Mouse (Mus musculus) stomach, embryonic 14.5 days (tissue): Measurements from ENCODE around the gene Arhgef39. TPM values are rescaled to one million over a fixed set of nuclear protein-coding genes. Genes with fewer than 3 reads are reported as not detected.

Experiments
- ATAC-seq: fragments of 200-750 bp; cut with Nextera tagmentation; 2 replicates; pipeline ENCODE4 v1.8.0; 2017; ENCODE audit warnings: low read depth, moderate TSS enrichment; ENCODE audit not compliant: insufficient number of reproducible peaks, insufficient read depth, low FRiP score
- H3K27ac ChIP-seq: fragments of 300-500 bp; sonication (generic); 2 replicates; pipeline ENCODE4 v1.5.1; 2014; ENCODE audit warnings: mild to moderate bottlenecking, low read length, moderate library complexity, mixed read lengths
- H3K27me3 ChIP-seq: fragments of 300-500 bp; sonication (generic); 2 replicates; pipeline ENCODE4 v1.6.1; 2014; ENCODE audit warnings: low read length, control low read depth, mixed read lengths; ENCODE audit not compliant: control insufficient read depth, insufficient read depth
- H3K36me3 ChIP-seq: fragments of 300-500 bp; sonication (generic); 2 replicates; pipeline ENCODE4 v1.6.1; 2014; ENCODE audit warnings: mild to moderate bottlenecking, control low read depth, low read length, moderate library complexity, mixed read lengths; ENCODE audit not compliant: control insufficient read depth, insufficient read depth
- H3K4me1 ChIP-seq: fragments of 300-500 bp; sonication (generic); 2 replicates; pipeline ENCODE4 v1.6.1; 2014; ENCODE audit warnings: low read length, control low read depth, mixed read lengths; ENCODE audit not compliant: control insufficient read depth, insufficient read depth
- H3K4me2 ChIP-seq: fragments of 300-500 bp; sonication (generic); replicated peaks from 2 replicates; pipeline ENCODE4 v1.6.1; 2014; ENCODE audit warnings: low read depth, low read length, control low read depth
- H3K4me3 ChIP-seq: fragments of 300-500 bp; sonication (generic); 2 replicates; pipeline ENCODE4 v1.5.1; 2014; ENCODE audit warnings: low read depth, low read length, control low read depth
- H3K9ac ChIP-seq: fragments of 300-500 bp; sonication (generic); replicated peaks from 2 replicates; pipeline ENCODE4 v1.6.1; 2014; ENCODE audit warnings: low read depth, mild to moderate bottlenecking, control low read depth, low read length, moderate library complexity, mixed read lengths
- H3K9me3 ChIP-seq: fragments of 300-500 bp; sonication (generic); 2 replicates; pipeline ENCODE4 v1.6.1; 2016; ENCODE audit warnings: low read depth, low read length, control low read depth; ENCODE audit not compliant: control insufficient read depth
- whole genome bisulfite sequencing: fragments of 180-500 bp; shearing (Covaris S2); extraction: QIAGEN DNeasy Blood & Tissue Kit; methylation state at CpG from one replicate; pipeline ENCODE4 v1.1.7; 2014; 5-methylcytosine and 5-hydroxymethylcytosine counted together
- polyA plus RNA-seq: library from polyadenylated mRNA; unstranded; fragments of >200 nt; fragmentation: Nextera tagmentation; extraction: Ambion mirVana; gene quantifications from 2 replicates; pipeline ENCODE4 v1.2.1, GENCODE M21; 2014

The Arhgef39 gene
- polyA plus RNA-seq, 1 experiment from 2014 or later, result 46.8 TPM

DNA sequence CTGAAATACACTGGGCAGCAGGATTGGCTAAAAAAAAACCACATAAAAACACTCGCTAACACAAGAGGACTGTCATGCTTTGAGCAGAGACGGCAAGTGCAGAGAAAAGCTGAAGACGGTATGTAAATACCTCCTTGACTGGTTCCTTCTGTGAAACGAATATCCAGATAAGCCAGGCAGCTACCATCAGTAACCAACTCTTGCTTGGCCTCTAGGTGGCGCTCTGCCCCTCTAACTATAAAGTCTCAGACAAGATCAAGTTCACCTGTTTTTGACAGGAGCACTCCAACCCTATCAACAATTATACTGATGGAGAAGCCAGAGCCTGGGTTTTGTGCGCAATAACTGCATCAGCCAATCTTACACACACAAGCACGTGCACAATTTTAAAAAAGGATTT is 31.1 kb upstream of the Arhgef39 start:
- Histone ChIP-seq H3K27ac (peak overlapping the region; percentile 33; the same call in 1 of the 2 replicates), H3K27me3 (no peaks in the 10 kb centered on the region), H3K4me2 (no peak overlapping the region), H3K9me3 (no peaks in the 10 kb centered on the region), H3K36me3 (peaks cover 45% of the 10 kb centered on the region), H3K9ac (no peak overlapping the region), H3K4me1 (0 out of 2 replicates have a peak, but pooled peaks cover 4% of the 10 kb centered on the region), H3K4me3 (no peak overlapping the region)
- WGBS, result 14% methylated on average over 7 of the region's 7 CpGs
- ATAC-seq, result no peak

GRCm38 (mm10) chr4:43530081-43530501 is 30.6 kb upstream of the Arhgef39 start:
- no peak for ATAC-seq
- no peaks in the 10 kb centered on the region for H3K27me3 ChIP-seq
- no peak overlapping the region for H3K9ac ChIP-seq
- H3K4me3 ChIP-seq, result no peak overlapping the region
- 52% methylated on average over 8 of the region's 8 CpGs for WGBS
- H3K9me3 ChIP-seq, result no peaks in the 10 kb centered on the region
- 0 out of 2 replicates have a peak, but pooled peaks cover 4% of the 10 kb centered on the region for H3K4me1 ChIP-seq
- H3K4me2 ChIP-seq, result no peak overlapping the region
- H3K27ac ChIP-seq, result peak overlapping the region; percentile 33
- H3K36me3 ChIP-seq, result peaks cover 40% of the 10 kb centered on the region

- no peaks in the 10 kb centered on the region for H3K27me3 ChIP-seq
- H3K4me3 ChIP-seq, result no peak overlapping the region
- H3K4me2 ChIP-seq, result no peak overlapping the region
- no peak overlapping the region for H3K9ac ChIP-seq
- no peak for ATAC-seq
- H3K4me1 ChIP-seq, result peaks cover 8% of the 10 kb centered on the region; the same call in 1 of the 2 replicates
- H3K36me3 ChIP-seq, result peaks cover 25% of the 10 kb centered on the region
- H3K9me3 ChIP-seq, result no peaks in the 10 kb centered on the region
- H3K27ac ChIP-seq, result no peak overlapping the region
- 78% methylated on average over 9 of the region's 9 CpGs for WGBS
These were observed 29.0 kb upstream of the Arhgef39 start for GRCm38 (mm10) chr4:43528487-43528886.

DNA sequence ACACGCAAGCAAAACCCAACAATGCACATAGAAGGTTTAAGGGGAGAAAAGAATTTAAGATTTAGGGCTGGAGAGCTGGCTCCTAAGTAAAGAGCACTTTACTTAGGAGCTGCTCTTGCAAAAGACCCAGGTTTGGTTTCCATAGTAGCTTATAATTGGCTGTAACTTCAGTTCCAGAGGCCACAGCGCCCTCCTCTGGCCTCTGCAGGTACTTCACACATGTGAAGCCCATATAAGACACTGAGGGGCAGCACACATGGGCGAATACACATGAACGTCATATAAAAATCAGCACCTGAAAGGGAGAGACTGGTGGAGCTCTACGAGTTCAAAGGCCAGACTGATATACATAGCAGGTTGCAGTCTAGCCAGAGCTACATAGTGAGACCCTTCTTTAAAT is 28.4 kb upstream of the Arhgef39 start:
- Histone ChIP-seq H3K9me3 (no peaks in the 10 kb centered on the region), H3K27ac (no peak overlapping the region), H3K36me3 (peaks cover 19% of the 10 kb centered on the region), H3K9ac (no peak overlapping the region), H3K27me3 (no peaks in the 10 kb centered on the region), H3K4me2 (no peak overlapping the region), H3K4me3 (no peak overlapping the region), H3K4me1 (peaks cover 8% of the 10 kb centered on the region; the same call in 1 of the 2 replicates)
- whole genome bisulfite sequencing, result 71% methylated on average over 5 of the region's 5 CpGs
- ATAC-seq, result no peak

- Histone ChIP-seq H3K27me3 (no peaks in the 10 kb centered on the region), H3K4me2 (peak overlapping the region; percentile 68), H3K9me3 (no peaks in the 10 kb centered on the region), H3K4me1 (peaks cover 19% of the 10 kb centered on the region; the same call in 1 of the 2 replicates), H3K4me3 (peak overlapping the region; percentile 49), H3K9ac (0 out of 2 replicates have a peak overlapping the region, but pooled peaks have one; percentile 1), H3K27ac (peak overlapping the region; percentile 16; the same call in 1 of the 2 replicates), H3K36me3 (peaks cover 25% of the 10 kb centered on the region)
- WGBS, result 9% methylated on average over 6 of the region's 6 CpGs
- no peak for ATAC-seq
These were observed 20.5 kb upstream of the Arhgef39 start for GRCm38 (mm10) chr4:43519956-43520355.

DNA sequence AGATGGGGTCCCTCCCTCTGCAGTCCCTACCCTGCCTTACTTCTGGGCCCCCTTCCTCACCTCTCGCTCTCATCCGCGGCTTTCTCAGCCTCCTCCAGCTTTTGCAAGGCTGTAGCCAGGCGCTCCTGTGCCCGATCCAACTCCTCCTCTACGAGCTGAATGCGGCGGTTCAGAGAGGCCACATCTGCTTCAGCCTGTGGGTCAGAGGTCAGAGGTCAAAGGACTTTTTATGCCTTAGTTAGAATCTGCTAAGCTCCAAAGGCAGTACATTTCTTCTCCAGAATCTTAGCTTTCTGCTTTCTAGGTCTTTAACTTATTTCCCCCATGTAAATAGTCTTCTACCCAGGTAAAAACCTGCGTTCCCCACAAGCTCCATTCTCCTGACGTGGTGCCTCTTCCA is 20.1 kb upstream of the Arhgef39 start:
- WGBS, result 31% methylated on average over 10 of the region's 10 CpGs
- Histone ChIP-seq H3K9me3 (no peaks in the 10 kb centered on the region), H3K9ac (0 out of 2 replicates have a peak overlapping the region, but pooled peaks have one; percentile 1), H3K36me3 (peaks cover 25% of the 10 kb centered on the region), H3K4me2 (peak overlapping the region; percentile 68), H3K4me3 (peak overlapping the region; percentile 49), H3K4me1 (peaks cover 19% of the 10 kb centered on the region; the same call in 1 of the 2 replicates), H3K27ac (no peak overlapping the region), H3K27me3 (no peaks in the 10 kb centered on the region)
- no peak for ATAC-seq

DNA sequence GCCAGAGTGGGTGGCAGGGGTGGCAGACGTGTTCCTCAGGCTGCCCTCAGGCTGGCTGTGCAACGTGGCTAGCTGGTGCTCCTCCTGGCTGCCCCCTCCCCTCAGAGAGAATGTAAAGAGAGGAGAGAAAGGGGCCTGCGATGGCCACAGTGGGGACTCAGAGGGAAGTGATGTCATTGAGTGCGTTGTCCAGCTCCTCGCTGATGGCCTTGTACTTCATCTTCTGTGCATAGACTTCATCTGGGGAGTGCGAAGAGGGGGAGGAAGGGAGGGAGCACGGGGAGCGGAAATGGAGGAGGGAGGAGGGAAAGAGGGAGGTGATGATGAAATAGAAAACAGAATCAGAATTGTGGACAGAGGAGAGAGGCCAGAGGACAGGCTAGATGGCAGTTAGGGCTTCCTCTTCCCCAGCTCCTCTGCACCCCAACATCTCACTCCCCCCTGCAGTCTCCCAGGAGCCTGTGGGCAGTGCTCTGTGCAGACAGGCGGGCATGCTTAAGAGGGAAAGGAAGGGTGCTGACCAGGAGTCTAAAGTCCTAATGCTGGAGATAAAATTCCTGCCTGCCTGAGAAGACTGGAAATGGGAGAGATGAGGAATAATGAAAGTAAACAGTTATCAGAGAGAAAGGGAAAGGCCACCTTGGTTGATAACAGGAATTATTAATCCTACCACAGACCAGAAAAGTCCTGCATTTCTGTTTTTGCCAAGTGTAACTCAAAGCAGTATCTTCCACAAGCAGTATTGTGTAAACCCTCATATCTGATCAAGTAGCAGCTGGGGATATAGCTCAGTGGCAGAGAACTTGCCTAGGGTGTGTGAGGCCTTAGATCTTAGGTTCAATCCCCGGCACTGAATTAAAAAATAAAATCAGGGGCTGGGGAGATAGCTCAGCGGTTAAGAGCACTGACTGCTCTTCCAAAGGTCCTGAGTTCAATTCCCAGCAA is 16.5 kb upstream of the Arhgef39 start:
- H3K27me3 ChIP-seq, result no peaks in the 10 kb centered on the region
- no peak overlapping the region for H3K9ac ChIP-seq
- H3K27ac ChIP-seq, result no peak overlapping the region
- no peak for ATAC-seq
- H3K9me3 ChIP-seq, result no peaks in the 10 kb centered on the region
- WGBS, result 67% methylated on average over 11 of the region's 11 CpGs
- no peak overlapping the region for H3K4me2 ChIP-seq
- H3K36me3 ChIP-seq, result peaks cover 25% of the 10 kb centered on the region
- H3K4me3 ChIP-seq, result no peak overlapping the region
- H3K4me1 ChIP-seq, result peaks cover 4% of the 10 kb centered on the region; the same call in 1 of the 2 replicates

DNA sequence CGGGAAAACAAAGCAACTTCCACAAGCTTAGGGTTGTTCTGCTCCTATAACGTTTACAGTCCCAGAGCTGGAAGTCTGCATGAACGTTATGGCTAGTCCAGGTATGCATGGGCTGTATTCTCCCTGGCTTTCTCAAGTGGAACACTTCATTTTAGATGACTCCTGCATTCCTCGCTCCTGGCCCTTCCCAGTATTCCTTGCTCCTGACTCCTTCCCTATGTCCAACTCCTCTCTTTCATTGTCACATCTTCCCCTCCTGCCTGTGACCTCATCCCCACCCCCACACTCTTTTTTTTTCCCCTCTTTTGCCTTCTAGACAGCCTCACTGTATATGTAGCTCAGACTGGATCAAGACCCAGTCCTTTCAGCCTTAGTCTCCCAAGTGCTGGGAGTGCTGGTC is 14.3 kb upstream of the Arhgef39 start:
- 72% methylated on average over 4 of the region's 4 CpGs for WGBS
- Histone ChIP-seq H3K36me3 (peaks cover 19% of the 10 kb centered on the region), H3K4me3 (no peak overlapping the region), H3K27me3 (no peaks in the 10 kb centered on the region), H3K4me2 (no peak overlapping the region), H3K27ac (no peak overlapping the region), H3K9me3 (no peaks in the 10 kb centered on the region), H3K4me1 (peaks cover 5% of the 10 kb centered on the region; the same call in 1 of the 2 replicates), H3K9ac (no peak overlapping the region)
- no peak for ATAC-seq
